ENCODE assay signal across 8 mouse cellular contexts in the genomic region with DNA sequence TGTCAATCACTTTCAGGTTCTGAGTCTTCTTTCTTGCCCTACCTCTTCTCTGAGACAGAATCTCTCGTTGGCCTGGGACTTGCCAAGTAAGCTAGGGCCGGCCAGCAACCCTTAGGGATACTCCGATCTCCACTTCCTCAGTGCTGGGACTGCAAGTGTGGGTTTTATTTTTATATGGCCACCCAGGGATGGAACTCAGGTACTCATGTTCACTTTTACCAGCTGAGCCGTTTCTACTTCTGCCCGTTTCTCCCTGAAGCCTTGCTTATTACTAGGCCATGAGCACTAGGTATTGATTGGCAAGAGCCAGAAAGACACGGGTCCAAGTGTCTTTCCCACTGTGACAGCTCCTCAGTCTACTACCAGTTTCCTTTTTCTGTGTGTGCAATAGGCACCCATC. TPM values are rescaled to one million over a fixed set of nuclear protein-coding genes. Genes with fewer than 3 reads are reported as not detected.
DNase-seq lines count a peak whose midpoint lies in the region; ATAC-seq and TF ChIP-seq lines count a peak whose summit lies in the region.

No protein-coding gene starts in this region.

- H3K36me3 ChIP-seq in kidney, postnatal 0 days (ENCODE audit: insufficient read depth, low read length): peaks cover 25% of the 10 kb centered on the region; the same call in 1 of the 2 replicates
- peaks cover 45% of the 10 kb centered on the region for H3K36me3 ChIP-seq in embryonic facial prominence, embryonic 14.5 days (ENCODE audit: control insufficient read depth, insufficient read depth, low read length)
- peaks cover 20% of the 10 kb centered on the region for H3K36me3 ChIP-seq in intestine, embryonic 16.5 days (ENCODE audit: control insufficient read depth, insufficient read depth, low read length)
- peaks cover 29% of the 10 kb centered on the region for H3K36me3 ChIP-seq in neural tube, embryonic 12.5 days

- H3K27me3 ChIP-seq in kidney, postnatal 0 days (ENCODE audit: insufficient read depth, low read length): no peaks in the 10 kb centered on the region
- H3K27me3 ChIP-seq in embryonic facial prominence, embryonic 14.5 days (replicated peaks; ENCODE audit: control insufficient read depth, insufficient read depth, low read length): no peaks in the 10 kb centered on the region
- H3K27me3 ChIP-seq in intestine, embryonic 16.5 days (replicated peaks; ENCODE audit: control insufficient read depth, insufficient read depth, low read length): no peaks in the 10 kb centered on the region
- no peaks in the 10 kb centered on the region for H3K27me3 ChIP-seq in neural tube, embryonic 12.5 days (replicated peaks)

- H3K9me3 ChIP-seq in kidney, postnatal 0 days (replicated peaks; ENCODE audit: low read length): no peaks in the 10 kb centered on the region
- no peaks in the 10 kb centered on the region for H3K9me3 ChIP-seq in embryonic facial prominence, embryonic 14.5 days (ENCODE audit: control insufficient read depth, low read length)
- H3K9me3 ChIP-seq in intestine, embryonic 16.5 days (ENCODE audit: control insufficient read depth, low read length): no peaks in the 10 kb centered on the region
- H3K9me3 ChIP-seq in neural tube, embryonic 12.5 days: no peaks in the 10 kb centered on the region

- H3K27ac ChIP-seq in kidney, postnatal 0 days: peak overlapping the region; percentile 90
- peak overlapping the region; percentile 91 for H3K27ac ChIP-seq in embryonic facial prominence, embryonic 14.5 days (replicated peaks; ENCODE audit: low read depth, low read length)
- H3K27ac ChIP-seq in intestine, embryonic 16.5 days (ENCODE audit: low read length): peak overlapping the region; percentile 78
- H3K27ac ChIP-seq in neural tube, embryonic 12.5 days: peak overlapping the region; percentile 50; the same call in 1 of the 2 replicates

- no peak for TF ChIP-seq CTCF in kidney, postnatal 0 days (IDR thresholded peaks at IDR 0.05; ENCODE audit: low read depth)

- H3K9ac ChIP-seq in kidney, postnatal 0 days (ENCODE audit: low read depth, low read length): peak overlapping the region; percentile 60; the same call in 1 of the 2 replicates
- peak overlapping the region; percentile 63; the same call in 1 of the 2 replicates for H3K9ac ChIP-seq in embryonic facial prominence, embryonic 14.5 days (ENCODE audit: low read depth, low read length)
- H3K9ac ChIP-seq in intestine, embryonic 16.5 days (ENCODE audit: low read depth, low read length): peak overlapping the region; percentile 55
- H3K9ac ChIP-seq in neural tube, embryonic 12.5 days: no peak overlapping the region; the same call in 1 of the 2 replicates

- no peak for DNase-seq in kidney, postnatal 0 days (ENCODE audit: low spot score)
- no peak for DNase-seq in kidney, adult 9 months
- DNase-seq in embryonic facial prominence, embryonic 14.5 days (ENCODE audit: low spot score): no peak
- DNase-seq in gastrocnemius, postnatal 25 days: no peak
- no peak for DNase-seq in cerebellum, adult 8-10 months
- DNase-seq in cerebellum, postnatal 4 days (ENCODE audit: low spot score in 2 of 2): no peak

- H3K4me1 ChIP-seq in kidney, postnatal 0 days (replicated peaks; ENCODE audit: insufficient read depth, low read length): peaks cover 4% of the 10 kb centered on the region; the same call in 1 of the 2 replicates
- peaks cover 4% of the 10 kb centered on the region for H3K4me1 ChIP-seq in embryonic facial prominence, embryonic 14.5 days (ENCODE audit: control insufficient read depth, insufficient read depth, low read length)
- H3K4me1 ChIP-seq in intestine, embryonic 16.5 days (ENCODE audit: control insufficient read depth, insufficient read depth, low read length): peaks cover 20% of the 10 kb centered on the region
- peaks cover 7% of the 10 kb centered on the region for H3K4me1 ChIP-seq in neural tube, embryonic 12.5 days

- ATAC-seq in kidney, postnatal 0 days (replicated peaks; ENCODE audit: low FRiP score, low read depth): no peak
- no peak for ATAC-seq in embryonic facial prominence, embryonic 14.5 days (ENCODE audit: low read depth)
- no peak for ATAC-seq in intestine, embryonic 16.5 days
- ATAC-seq in neural tube, embryonic 12.5 days (ENCODE audit: low FRiP score, low read depth): peak; percentile 2; the same call in 1 of the 2 replicates

- no peak overlapping the region for H3K4me3 ChIP-seq in kidney, postnatal 0 days (replicated peaks; ENCODE audit: low read depth, low read length)
- peak overlapping the region; percentile 86; the same call in 1 of the 2 replicates for H3K4me3 ChIP-seq in embryonic facial prominence, embryonic 14.5 days (ENCODE audit: low read depth, low read length)
- peak overlapping the region; percentile 72; the same call in 1 of the 2 replicates for H3K4me3 ChIP-seq in intestine, embryonic 16.5 days (ENCODE audit: low read length)
- peak overlapping the region; percentile 82; the same call in 1 of the 2 replicates for H3K4me3 ChIP-seq in neural tube, embryonic 12.5 days

- H3K4me2 ChIP-seq in kidney, postnatal 0 days (ENCODE audit: low read length): peak overlapping the region; percentile 82
- H3K4me2 ChIP-seq in embryonic facial prominence, embryonic 14.5 days (ENCODE audit: low read depth, low read length): peak overlapping the region; percentile 72
- H3K4me2 ChIP-seq in intestine, embryonic 16.5 days (ENCODE audit: low read depth, low read length): peak overlapping the region; percentile 58
- peak overlapping the region; percentile 91 for H3K4me2 ChIP-seq in neural tube, embryonic 12.5 days (replicated peaks)

- 86% methylated on average over 6 of the region's 6 CpGs for WGBS in kidney, postnatal 0 days
- WGBS in embryonic facial prominence, embryonic 14.5 days: 83% methylated on average over 6 of the region's 6 CpGs
- 85% methylated on average over 6 of the region's 6 CpGs for WGBS in intestine, embryonic 16.5 days
- WGBS in neural tube, embryonic 12.5 days: 87% methylated on average over 6 of the region's 6 CpGs

RNA-seq across cellular contexts. Expression of a gene that starts 0.7 kb away (rescaled TPM):
- polyA plus RNA-seq in kidney, postnatal 0 days (2015; fragmentation: Nextera tagmentation; extraction: Ambion mirVana): 6.4 and 8.8 TPM in 2 replicates
- 8.7 and 10.6 TPM in 2 replicates for polyA plus RNA-seq in embryonic facial prominence, embryonic 14.5 days (2014; fragmentation: Nextera tagmentation; extraction: Ambion mirVana)
- polyA plus RNA-seq in intestine, embryonic 16.5 days (2015; fragmentation: Nextera tagmentation; extraction: Ambion mirVana): 17.3 and 21.6 TPM in 2 replicates
- polyA plus RNA-seq in neural tube, embryonic 12.5 days (2016; fragmentation: Nextera tagmentation; extraction: Ambion mirVana): 15.7 and 17.7 TPM in 2 replicates
- total RNA-seq in gastrocnemius, postnatal 25 days (2021): 1 to 10 TPM; 2.5 to 4.0 TPM
